Mouse (Mus musculus) heart, postnatal 0 days (tissue): ENCODE measurements at regions not wholly inside any gene's neighbourhood (a gene's known extent, or its start where the extent isn't known, plus 50 kb on each side); places are given as distances from the start of the nearest gene placed in this dataset.

Experiments used
- ATAC-seq: fragments of 200-750 bp; cut with Nextera tagmentation; 2 replicates; pipeline ENCODE4 v1.8.0; 2017; ENCODE audit warnings: low read depth, moderate number of reproducible peaks, moderate library complexity; ENCODE audit not compliant: insufficient read depth
- DNase-seq: peaks from one replicate; pipeline ENCODE4 v3.0.0-alpha.2; 2016; ENCODE audit warnings: low spot score
- H3K27ac ChIP-seq: fragments of 300-500 bp; sonication (generic); 2 replicates; pipeline ENCODE4 v1.5.1; 2014; ENCODE audit warnings: low read depth, mild to moderate bottlenecking
- H3K27me3 ChIP-seq: fragments of 300-500 bp; sonication (generic); 2 replicates; pipeline ENCODE4 v1.6.1; 2014; ENCODE audit warnings: low read length, mixed read lengths; ENCODE audit not compliant: control insufficient read depth, insufficient read depth
- H3K36me3 ChIP-seq: fragments of 300-500 bp; sonication (generic); replicated peaks from 2 replicates; pipeline ENCODE4 v1.6.1; 2014; ENCODE audit warnings: low read length, mixed read lengths; ENCODE audit not compliant: control insufficient read depth, insufficient read depth
- H3K4me1 ChIP-seq: fragments of 300-500 bp; sonication (generic); 2 replicates; pipeline ENCODE4 v1.6.1; 2014; ENCODE audit warnings: antibody characterized with exemption; ENCODE audit not compliant: control insufficient read depth, insufficient read depth
- H3K4me2 ChIP-seq: fragments of 300-500 bp; sonication (generic); 2 replicates; pipeline ENCODE4 v1.6.1; 2014; ENCODE audit warnings: low read depth, mild to moderate bottlenecking, low read length, moderate library complexity
- H3K4me3 ChIP-seq: fragments of 300-500 bp; sonication (generic); 2 replicates; pipeline ENCODE4 v1.5.1; 2014; ENCODE audit warnings: low read depth, low read length
- H3K9ac ChIP-seq: fragments of 300-500 bp; sonication (generic); replicated peaks from 2 replicates; pipeline ENCODE4 v1.6.1; 2014; ENCODE audit warnings: low read depth, low read length, mixed read lengths
- H3K9me3 ChIP-seq: fragments of 300-500 bp; sonication (generic); replicated peaks from 2 replicates; pipeline ENCODE4 v1.6.1; 2016; ENCODE audit warnings: low read length; ENCODE audit not compliant: control insufficient read depth
- CTCF ChIP-seq: IDR thresholded peaks from 2 replicates; pipeline ENCODE4 v1.5.1; 2016; ENCODE audit warnings: antibody characterized with exemption, control low read depth, low read depth
- EP300 ChIP-seq: IDR thresholded peaks from 2 replicates; pipeline ENCODE4 v1.6.1; 2016; ENCODE audit warnings: antibody characterized with exemption, low read depth
- WGBS: fragments of 180-500 bp; shearing (Covaris S2); extraction: QIAGEN DNeasy Blood & Tissue Kit; methylation state at CpG from one replicate; pipeline ENCODE4 v1.1.7; 2014; 5-methylcytosine and 5-hydroxymethylcytosine counted together

- H3K4me2 ChIP-seq: no peak overlapping the region
- peaks cover 8% of the 10 kb centered on the region; the same call in 1 of the 2 replicates for H3K4me1 ChIP-seq
- no peak overlapping the region for H3K27ac ChIP-seq
- no peaks in the 10 kb centered on the region for H3K9me3 ChIP-seq
- H3K4me3 ChIP-seq: no peak overlapping the region
- no peak overlapping the region for H3K9ac ChIP-seq
- 34% methylated on average over 1 of the region's 1 CpGs for WGBS
- no peaks in the 10 kb centered on the region for H3K27me3 ChIP-seq
- ATAC-seq (no peak), DNase-seq (no peak)
- H3K36me3 ChIP-seq: no peaks in the 10 kb centered on the region
- no peak for TF ChIP-seq EP300
- TF ChIP-seq CTCF: no peak
These were observed 102.5 kb upstream of the Col8a1 start for GRCm38 (mm10) chr16:57857071-57857470.

- 12% methylated on average over 2 of the region's 2 CpGs for WGBS
- peaks cover 7% of the 10 kb centered on the region; the same call in 1 of the 2 replicates for H3K4me1 ChIP-seq
- H3K4me2 ChIP-seq: 0 out of 2 replicates have a peak overlapping the region, but pooled peaks have one; percentile 10
- no peak overlapping the region for H3K9ac ChIP-seq
- H3K27ac ChIP-seq: 0 out of 2 replicates have a peak overlapping the region, but pooled peaks have one; percentile 1
- no peaks in the 10 kb centered on the region for H3K27me3 ChIP-seq
- H3K9me3 ChIP-seq: no peaks in the 10 kb centered on the region
- H3K36me3 ChIP-seq: no peaks in the 10 kb centered on the region
- TF ChIP-seq EP300 (no peak), CTCF (no peak)
- H3K4me3 ChIP-seq: no peak overlapping the region
- ATAC-seq (no peak), DNase-seq (no peak)
These were observed 103.7 kb upstream of the Col8a1 start for GRCm38 (mm10) chr16:57858151-57858764.

- ATAC-seq: no peak
- Histone ChIP-seq H3K9ac (no peak overlapping the region), H3K27me3 (no peaks in the 10 kb centered on the region), H3K9me3 (no peaks in the 10 kb centered on the region), H3K4me1 (peaks cover 6% of the 10 kb centered on the region; the same call in 1 of the 2 replicates), H3K4me3 (no peak overlapping the region), H3K4me2 (no peak overlapping the region), H3K27ac (no peak overlapping the region), H3K36me3 (no peaks in the 10 kb centered on the region)
- WGBS: 19% methylated on average over 7 of the region's 7 CpGs
- TF ChIP-seq EP300 (no peak), CTCF (no peak)
- no peak for DNase-seq
These were observed 104.2 kb upstream of the Col8a1 start for GRCm38 (mm10) chr16:57858765-57859201.

- TF ChIP-seq CTCF (no peak), EP300 (no peak)
- DNase-seq (no peak), ATAC-seq (no peak)
- H3K4me2 ChIP-seq: no peak overlapping the region
- H3K9ac ChIP-seq: no peak overlapping the region
- 68% methylated on average over 9 of the region's 9 CpGs for WGBS
- H3K9me3 ChIP-seq: no peaks in the 10 kb centered on the region
- H3K27me3 ChIP-seq: no peaks in the 10 kb centered on the region
- no peaks in the 10 kb centered on the region for H3K36me3 ChIP-seq
- H3K27ac ChIP-seq: no peak overlapping the region
- H3K4me1 ChIP-seq: peaks cover 6% of the 10 kb centered on the region; the same call in 1 of the 2 replicates
- H3K4me3 ChIP-seq: no peak overlapping the region
These were observed 108.8 kb upstream of the Col8a1 start for GRCm38 (mm10) chr16:57863206-57863860.

GRCm38 (mm10) chr16:57876857-57877256, 122.3 kb upstream of the Col8a1 start:
- TF ChIP-seq EP300 (no peak), CTCF (no peak)

More at GRCm38 (mm10) chr16:57876857-57877256, 122.3 kb upstream of the Col8a1 start:
- no peaks in the 10 kb centered on the region for H3K36me3 ChIP-seq
- DNase-seq: no peak
- H3K9me3 ChIP-seq: no peaks in the 10 kb centered on the region
- no peak overlapping the region for H3K4me3 ChIP-seq
- no peaks in the 10 kb centered on the region for H3K27me3 ChIP-seq
- no peak overlapping the region for H3K9ac ChIP-seq
- 94% methylated on average over 4 of the region's 4 CpGs for WGBS
- H3K4me1 ChIP-seq: no peaks in the 10 kb centered on the region; the same call in 1 of the 2 replicates
- ATAC-seq: no peak
- H3K27ac ChIP-seq: no peak overlapping the region
- no peak overlapping the region for H3K4me2 ChIP-seq
